Mouse (Mus musculus) forebrain, embryonic 13.5 days (tissue): ENCODE results near the gene Me3. TPM values are rescaled to one million over a fixed set of nuclear protein-coding genes. Genes with fewer than 3 reads are reported as not detected.

Experiments
- ATAC-seq: fragments of 200-750 bp; cut with Nextera tagmentation; 2 replicates; pipeline ENCODE4 v1.8.0; 2017
- H3K27ac ChIP-seq: fragments of 300-500 bp; sonication (generic); 2 replicates; pipeline ENCODE4 v1.5.1; 2015; ENCODE audit warnings: inconsistent platforms, mild to moderate bottlenecking, moderate library complexity
- H3K27me3 ChIP-seq: fragments of 300-500 bp; sonication (generic); 2 replicates; pipeline ENCODE4 v1.6.1; 2015; ENCODE audit warnings: mild to moderate bottlenecking, inconsistent platforms
- H3K36me3 ChIP-seq: fragments of 300-500 bp; sonication (generic); 2 replicates; pipeline ENCODE4 v1.6.1; 2015; ENCODE audit warnings: mild to moderate bottlenecking, inconsistent platforms; ENCODE audit not compliant: poor library complexity, severe bottlenecking
- H3K4me1 ChIP-seq: fragments of 300-500 bp; sonication (generic); 2 replicates; pipeline ENCODE4 v1.6.1; 2015; ENCODE audit warnings: inconsistent platforms
- H3K4me2 ChIP-seq: fragments of 300-500 bp; sonication (generic); 2 replicates; pipeline ENCODE4 v1.6.1; 2015; ENCODE audit warnings: inconsistent platforms, mild to moderate bottlenecking, moderate library complexity
- H3K4me3 ChIP-seq: fragments of 300-500 bp; sonication (generic); 2 replicates; pipeline ENCODE4 v1.5.1; 2015; ENCODE audit warnings: mild to moderate bottlenecking, inconsistent platforms
- H3K9ac ChIP-seq: fragments of 300-500 bp; sonication (generic); 2 replicates; pipeline ENCODE4 v1.6.1; 2015; ENCODE audit warnings: mild to moderate bottlenecking, inconsistent platforms
- H3K9me3 ChIP-seq: fragments of 300-500 bp; sonication (generic); replicated peaks from 2 replicates; pipeline ENCODE4 v1.6.1; 2016; ENCODE audit warnings: inconsistent platforms
- WGBS: fragments of 180-500 bp; shearing (Covaris S2); methylation state at CpG from one replicate; pipeline ENCODE4 v1.1.7; 2015; 5-methylcytosine and 5-hydroxymethylcytosine counted together
- polyA plus RNA-seq: library from polyadenylated mRNA; unstranded; fragments of >200 nt; fragmentation: Nextera tagmentation; extraction: Ambion mirVana; gene quantifications from 2 replicates; pipeline ENCODE4 v1.2.1, GENCODE M21; 2015

The Me3 gene
- polyA plus RNA-seq, 1 experiment from 2014 or later = 1.6 TPM

GRCm38 (mm10) chr7:89843533-89843932 is 211.3 kb downstream of the Me3 start:
- H3K9me3 ChIP-seq = no peaks in the 10 kb centered on the region

GRCm38 (mm10) chr7:89845669-89846068 is 213.5 kb downstream of the Me3 start:
- H3K9ac ChIP-seq = no peak overlapping the region
- no peaks in the 10 kb centered on the region for H3K36me3 ChIP-seq
- H3K4me3 ChIP-seq = no peak overlapping the region
- no peak for ATAC-seq
- no peak overlapping the region for H3K27ac ChIP-seq
- H3K4me2 ChIP-seq = no peak overlapping the region
- H3K4me1 ChIP-seq = 0 out of 2 replicates have a peak, but pooled peaks cover 4% of the 10 kb centered on the region
- 65% methylated on average over 4 of the region's 4 CpGs for WGBS
- no peaks in the 10 kb centered on the region for H3K27me3 ChIP-seq
- H3K9me3 ChIP-seq = no peaks in the 10 kb centered on the region

More at GRCm38 (mm10) chr7:89843533-89843932, 211.3 kb downstream of the Me3 start:
- ATAC-seq = no peak
- Histone ChIP-seq H3K9ac (no peak overlapping the region), H3K36me3 (no peaks in the 10 kb centered on the region), H3K4me1 (0 out of 2 replicates have a peak, but pooled peaks cover 4% of the 10 kb centered on the region), H3K27me3 (no peaks in the 10 kb centered on the region), H3K27ac (no peak overlapping the region), H3K4me2 (no peak overlapping the region), H3K4me3 (no peak overlapping the region)
- WGBS = 27% methylated on average over 6 of the region's 6 CpGs

DNA sequence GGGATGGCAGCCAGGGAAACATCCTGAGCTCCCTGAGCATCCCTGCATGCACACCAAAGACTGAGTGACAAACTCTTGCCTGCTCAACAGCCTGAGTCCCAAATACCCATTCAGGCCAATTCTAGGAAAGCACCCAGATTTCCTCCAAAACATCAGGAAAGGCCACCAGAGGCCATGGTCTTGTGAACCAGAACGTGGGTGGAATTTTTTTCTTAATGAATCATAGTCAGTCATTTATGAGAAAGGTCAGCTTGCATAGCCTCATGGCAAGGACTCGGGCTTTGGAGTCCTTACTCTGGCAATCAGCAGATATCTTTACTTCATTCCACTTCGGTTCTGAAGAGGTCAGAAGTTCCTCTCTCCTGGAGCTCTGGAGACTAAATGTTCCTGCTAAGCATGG is 218.3 kb downstream of the Me3 start:
- Histone ChIP-seq H3K4me2 (no peak overlapping the region), H3K4me1 (0 out of 2 replicates have a peak, but pooled peaks cover 4% of the 10 kb centered on the region), H3K4me3 (no peak overlapping the region), H3K9ac (no peak overlapping the region), H3K36me3 (no peaks in the 10 kb centered on the region), H3K27ac (no peak overlapping the region), H3K9me3 (no peaks in the 10 kb centered on the region), H3K27me3 (no peaks in the 10 kb centered on the region)
- no peak for ATAC-seq
- WGBS = 89% methylated on average over 3 of the region's 3 CpGs

DNA sequence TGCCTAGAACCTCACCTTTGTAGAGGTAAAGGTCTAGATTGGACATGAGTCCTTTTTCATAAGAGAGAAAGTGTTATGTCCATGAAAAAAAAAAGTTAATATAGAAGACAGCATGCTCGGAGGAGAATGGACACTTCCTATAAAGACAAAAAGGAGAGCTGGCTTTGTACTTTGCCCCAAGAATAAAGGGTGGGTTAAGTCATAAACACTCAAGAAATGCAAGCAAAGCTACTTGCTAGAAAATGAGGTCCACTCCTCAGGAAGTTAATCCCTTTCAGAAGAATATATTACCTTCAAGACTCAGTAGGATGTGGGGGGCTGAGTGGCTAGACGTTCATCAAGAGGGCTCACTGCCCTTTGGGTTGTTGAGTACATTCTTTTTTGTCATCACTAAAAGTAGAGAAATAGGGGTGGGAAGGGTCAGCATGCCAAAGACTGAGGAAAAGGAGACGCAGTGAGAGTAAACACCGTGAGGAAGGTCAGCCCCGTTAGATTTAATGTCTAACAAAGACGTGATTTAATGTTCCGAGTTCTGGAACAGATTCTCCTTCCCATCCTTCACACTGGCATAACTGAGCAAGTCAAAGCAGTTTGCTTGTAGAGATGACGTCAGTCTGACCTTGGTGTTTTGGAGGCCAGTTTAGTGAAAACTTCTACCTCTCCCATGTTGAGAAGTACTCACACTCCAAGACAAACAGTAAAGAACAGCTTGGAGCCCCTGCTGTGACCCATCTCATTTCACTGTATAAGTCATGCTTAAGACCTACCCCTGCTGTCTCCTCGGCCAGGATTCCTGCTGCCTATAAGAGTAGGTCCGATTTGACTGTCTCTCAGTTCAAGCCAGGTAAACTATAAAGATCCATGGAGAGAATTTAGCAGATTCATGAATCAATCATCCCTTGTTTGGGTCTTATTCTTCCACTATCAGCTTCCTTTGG is 220.2 kb downstream of the Me3 start:
- Histone ChIP-seq H3K27ac (no peak overlapping the region), H3K9ac (no peak overlapping the region), H3K4me2 (no peak overlapping the region), H3K36me3 (no peaks in the 10 kb centered on the region), H3K4me1 (no peaks in the 10 kb centered on the region), H3K9me3 (no peaks in the 10 kb centered on the region), H3K4me3 (no peak overlapping the region), H3K27me3 (no peaks in the 10 kb centered on the region)
- WGBS = 78% methylated on average over 10 of the region's 10 CpGs
- ATAC-seq = no peak

GRCm38 (mm10) chr7:89853131-89853530 is 220.9 kb downstream of the Me3 start:
- no peaks in the 10 kb centered on the region for H3K27me3 ChIP-seq
- no peak overlapping the region for H3K9ac ChIP-seq
- no peak for ATAC-seq
- H3K36me3 ChIP-seq = no peaks in the 10 kb centered on the region
- no peaks in the 10 kb centered on the region for H3K4me1 ChIP-seq
- WGBS = 87% methylated on average over 5 of the region's 5 CpGs
- H3K4me3 ChIP-seq = no peak overlapping the region
- no peak overlapping the region for H3K4me2 ChIP-seq
- H3K9me3 ChIP-seq = no peaks in the 10 kb centered on the region
- H3K27ac ChIP-seq = no peak overlapping the region

GRCm38 (mm10) chr7:89855196-89855595 is 223.0 kb downstream of the Me3 start:
- Histone ChIP-seq H3K4me3 (no peak overlapping the region), H3K27ac (no peak overlapping the region), H3K4me2 (no peak overlapping the region), H3K4me1 (no peaks in the 10 kb centered on the region), H3K9ac (no peak overlapping the region), H3K27me3 (no peaks in the 10 kb centered on the region), H3K36me3 (no peaks in the 10 kb centered on the region), H3K9me3 (no peaks in the 10 kb centered on the region)
- ATAC-seq = no peak
- 72% methylated on average over 1 of the region's 1 CpGs for WGBS

GRCm38 (mm10) chr7:89856440-89857217 is 224.4 kb downstream of the Me3 start:
- Histone ChIP-seq H3K9ac (no peak overlapping the region), H3K9me3 (no peaks in the 10 kb centered on the region), H3K4me3 (no peak overlapping the region), H3K4me1 (no peaks in the 10 kb centered on the region), H3K27me3 (no peaks in the 10 kb centered on the region), H3K27ac (no peak overlapping the region), H3K4me2 (no peak overlapping the region), H3K36me3 (no peaks in the 10 kb centered on the region)
- 44% methylated on average over 17 of the region's 17 CpGs for WGBS
- ATAC-seq = peak; percentile 72

DNA sequence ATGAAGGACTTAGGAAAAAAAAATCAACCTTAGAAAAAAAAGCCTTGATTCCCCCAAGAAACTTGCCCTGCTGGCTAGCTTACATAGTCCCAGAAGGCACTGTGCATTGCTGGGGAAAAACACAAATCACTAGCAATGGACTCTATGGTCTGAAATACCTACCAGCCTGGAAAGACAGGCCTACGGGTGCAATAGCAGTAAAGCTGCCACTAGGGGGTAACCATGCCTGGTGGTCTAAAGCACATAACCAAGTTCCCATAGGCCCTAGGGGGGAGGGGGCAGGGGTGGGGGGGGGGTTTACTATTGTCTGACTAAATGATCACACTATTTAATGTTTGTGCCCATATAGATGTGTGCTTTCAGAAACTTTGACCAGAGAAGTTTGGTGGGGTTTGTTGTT is 232.6 kb downstream of the Me3 start:
- ATAC-seq = no peak
- H3K4me2 ChIP-seq = no peak overlapping the region
- H3K9ac ChIP-seq = no peak overlapping the region
- no peaks in the 10 kb centered on the region for H3K4me1 ChIP-seq
- H3K27ac ChIP-seq = no peak overlapping the region
- no peak overlapping the region for H3K4me3 ChIP-seq
- no peaks in the 10 kb centered on the region for H3K36me3 ChIP-seq
- H3K27me3 ChIP-seq = no peaks in the 10 kb centered on the region
- WGBS = 88% methylated on average over 1 of the region's 1 CpGs
- no peaks in the 10 kb centered on the region for H3K9me3 ChIP-seq

DNA sequence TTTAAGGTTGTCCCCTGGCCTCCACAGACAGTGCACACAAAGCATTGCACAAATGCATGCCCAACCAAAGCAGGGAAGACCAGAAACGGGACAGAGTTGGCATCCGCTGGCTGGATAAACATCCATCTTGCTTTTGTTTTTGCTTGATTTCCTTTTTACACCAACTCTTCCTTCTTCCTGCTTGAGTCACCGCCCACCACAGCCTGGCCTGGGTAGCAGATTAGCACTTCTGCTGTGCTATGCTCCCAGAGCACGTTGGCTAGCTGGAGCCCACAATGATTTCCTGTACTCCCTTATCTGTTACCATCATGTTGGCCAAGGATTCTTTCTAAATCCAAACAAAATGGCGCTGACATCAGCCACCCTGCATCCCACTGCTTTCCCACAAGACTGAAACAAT is 235.0 kb downstream of the Me3 start:
- H3K9ac ChIP-seq = no peak overlapping the region
- H3K36me3 ChIP-seq = no peaks in the 10 kb centered on the region
- H3K9me3 ChIP-seq = no peaks in the 10 kb centered on the region
- no peak overlapping the region for H3K4me3 ChIP-seq
- no peaks in the 10 kb centered on the region for H3K4me1 ChIP-seq
- no peak overlapping the region for H3K27ac ChIP-seq
- H3K27me3 ChIP-seq = no peaks in the 10 kb centered on the region
- no peak for ATAC-seq
- H3K4me2 ChIP-seq = no peak overlapping the region
- WGBS = 82% methylated on average over 5 of the region's 5 CpGs

GRCm38 (mm10) chr7:89879686-89880085 is 247.5 kb downstream of the Me3 start:
- no peaks in the 10 kb centered on the region for H3K4me1 ChIP-seq
- H3K9ac ChIP-seq = no peak overlapping the region
- 78% methylated on average over 1 of the region's 1 CpGs for WGBS
- H3K27ac ChIP-seq = no peak overlapping the region
- no peak for ATAC-seq
- H3K9me3 ChIP-seq = no peaks in the 10 kb centered on the region
- H3K4me3 ChIP-seq = no peak overlapping the region
- H3K4me2 ChIP-seq = no peak overlapping the region
- H3K36me3 ChIP-seq = no peaks in the 10 kb centered on the region
- no peaks in the 10 kb centered on the region for H3K27me3 ChIP-seq

DNA sequence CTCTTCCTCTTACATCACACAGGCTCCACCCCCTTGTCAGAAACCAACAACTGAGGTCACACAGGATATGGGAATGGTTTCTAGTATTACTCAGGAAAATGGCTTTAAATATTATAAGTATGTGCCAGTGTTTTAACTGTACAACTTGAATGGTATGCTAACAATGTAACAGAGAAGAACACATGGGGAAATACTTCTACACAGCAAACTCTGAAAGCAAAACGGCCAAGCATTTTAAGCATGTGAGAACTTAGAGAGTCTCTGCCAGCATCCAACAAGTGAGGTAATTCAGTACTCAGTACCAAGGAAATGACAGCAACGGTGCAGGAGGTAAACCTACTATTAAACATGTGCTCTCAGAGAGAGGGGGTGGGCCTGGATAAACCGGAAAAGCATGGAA is 252.4 kb downstream of the Me3 start:
- no peak overlapping the region for H3K27ac ChIP-seq
- 71% methylated on average over 3 of the region's 3 CpGs for WGBS
- H3K36me3 ChIP-seq = no peaks in the 10 kb centered on the region
- no peak overlapping the region for H3K4me2 ChIP-seq
- no peak overlapping the region for H3K9ac ChIP-seq
- no peaks in the 10 kb centered on the region for H3K9me3 ChIP-seq
- ATAC-seq = no peak
- no peak overlapping the region for H3K4me3 ChIP-seq
- no peaks in the 10 kb centered on the region for H3K4me1 ChIP-seq
- no peaks in the 10 kb centered on the region for H3K27me3 ChIP-seq

GRCm38 (mm10) chr7:89891412-89891811 is 259.2 kb downstream of the Me3 start:
- Histone ChIP-seq H3K27me3 (no peaks in the 10 kb centered on the region), H3K4me3 (no peak overlapping the region)

More at GRCm38 (mm10) chr7:89891412-89891811, 259.2 kb downstream of the Me3 start:
- Histone ChIP-seq H3K9ac (no peak overlapping the region), H3K27ac (no peak overlapping the region), H3K4me2 (no peak overlapping the region), H3K36me3 (no peaks in the 10 kb centered on the region), H3K4me1 (no peaks in the 10 kb centered on the region), H3K9me3 (no peaks in the 10 kb centered on the region)
- ATAC-seq = no peak
- 84% methylated on average over 5 of the region's 5 CpGs for WGBS
